16 mouse cellular contexts compared by ENCODE assay signal in genomic region chr6:86989576-86989975, GRCm38 (mm10). TPM values are rescaled to one million over a fixed set of nuclear protein-coding genes. Genes with fewer than 3 reads are reported as not detected.
DNase-seq lines count a peak whose midpoint lies in the region; ATAC-seq lines count a peak whose summit lies in the region.
"Had no signal": no experiment of that assay in that cellular context is flagged by ENCODE, and none has a peak within 500 bp of the region (broad histone marks: within the 10 kb centered on the region; RNA-seq: fewer than 3 reads in every experiment).

No protein-coding gene starts in this region.

- no peaks in the 10 kb centered on the region for H3K27me3 ChIP-seq in kidney, embryonic 14.5 days (ENCODE audit: control insufficient read depth, insufficient read depth, low read length)
- H3K27me3 ChIP-seq in heart, embryonic 11.5 days (ENCODE audit: control insufficient read depth, insufficient read depth, low read length), result no peaks in the 10 kb centered on the region
- no peaks in the 10 kb centered on the region for H3K27me3 ChIP-seq in liver, embryonic 11.5 days (replicated peaks; ENCODE audit: control insufficient read depth, insufficient read depth, low read length)
- H3K27me3 ChIP-seq: embryonic facial prominence, embryonic 12.5 days; limb, embryonic 15.5 days; neural tube, embryonic 13.5 days; stomach, embryonic 15.5 days had no signal

- H3K4me3 ChIP-seq in kidney, embryonic 14.5 days (ENCODE audit: low read length), result no peak overlapping the region
- H3K4me3 ChIP-seq in heart, embryonic 11.5 days (ENCODE audit: low read depth, low read length), result no peak overlapping the region
- no peak overlapping the region for H3K4me3 ChIP-seq in liver, embryonic 11.5 days (ENCODE audit: low read depth, low read length)
- H3K4me3 ChIP-seq: embryonic facial prominence, embryonic 12.5 days; limb, embryonic 15.5 days; neural tube, embryonic 13.5 days; stomach, embryonic 15.5 days had no signal

- H3K9ac ChIP-seq in kidney, embryonic 14.5 days (ENCODE audit: low read depth, low read length), result no peak overlapping the region
- H3K9ac ChIP-seq in heart, embryonic 11.5 days (ENCODE audit: low read depth, low read length), result no peak overlapping the region
- H3K9ac ChIP-seq in liver, embryonic 11.5 days (ENCODE audit: low read depth, low read length), result no peak overlapping the region
- H3K9ac ChIP-seq: embryonic facial prominence, embryonic 12.5 days; limb, embryonic 15.5 days; neural tube, embryonic 13.5 days; stomach, embryonic 15.5 days had no signal

- ATAC-seq in kidney, embryonic 14.5 days (ENCODE audit: low FRiP score, low TSS enrichment), result no peak
- 0 out of 2 replicates have a peak, but pooled peaks have one; percentile 31 for ATAC-seq in heart, embryonic 11.5 days (replicated peaks; ENCODE audit: insufficient number of reproducible peaks, low FRiP score, low TSS enrichment)
- ATAC-seq in liver, embryonic 11.5 days (replicated peaks; ENCODE audit: low FRiP score), result no peak
- ATAC-seq: forebrain, embryonic 14.5 days; inflammation-experienced regulatory T-cells, adult 6 months had no signal

- H3K36me3 ChIP-seq in kidney, embryonic 14.5 days (ENCODE audit: control insufficient read depth, insufficient read depth, low read length), result peaks cover 2% of the 10 kb centered on the region; the same call in 1 of the 2 replicates
- no peaks in the 10 kb centered on the region; the same call in 1 of the 2 replicates for H3K36me3 ChIP-seq in heart, embryonic 11.5 days (ENCODE audit: control insufficient read depth, insufficient read depth, low read length)
- no peaks in the 10 kb centered on the region for H3K36me3 ChIP-seq in liver, embryonic 11.5 days (ENCODE audit: control insufficient read depth, insufficient read depth, low read length)
- H3K36me3 ChIP-seq: stomach, embryonic 15.5 days had no signal

- no peak overlapping the region for H3K27ac ChIP-seq in kidney, embryonic 14.5 days (ENCODE audit: low read depth, low read length)
- H3K27ac ChIP-seq in heart, embryonic 11.5 days (ENCODE audit: low read depth, low read length), result peak overlapping the region; percentile 25; the same call in 1 of the 2 replicates
- no peak overlapping the region for H3K27ac ChIP-seq in liver, embryonic 11.5 days (ENCODE audit: low read depth, low read length)
- H3K27ac ChIP-seq: embryonic facial prominence, embryonic 12.5 days; limb, embryonic 15.5 days; neural tube, embryonic 13.5 days; stomach, embryonic 15.5 days had no signal

- DNase-seq in kidney, adult 8-10 months, result peak; percentile 35 to 48
- peak; percentile 71 for DNase-seq in adrenal gland, postnatal 10 days
- DNase-seq in kidney, postnatal 10 days, result peak; percentile 35
- DNase-seq in c-Kit-positive CD71-positive TER-119-positive erythroid progenitor cells, embryonic 14.5 days (ENCODE audit: low spot score), result no peak
- no peak for DNase-seq in liver, embryonic 11.5 days (ENCODE audit: low spot score)
- DNase-seq: cerebellum, adult 8-10 months; gastrocnemius, postnatal 14 days; right cerebral cortex, postnatal 4 days had no signal

- H3K4me2 ChIP-seq in kidney, embryonic 14.5 days (replicated peaks; ENCODE audit: low read depth, low read length), result no peak overlapping the region
- no peak overlapping the region for H3K4me2 ChIP-seq in heart, embryonic 11.5 days
- H3K4me2 ChIP-seq in liver, embryonic 11.5 days, result no peak overlapping the region
- H3K4me2 ChIP-seq: embryonic facial prominence, embryonic 12.5 days; limb, embryonic 15.5 days; neural tube, embryonic 13.5 days; stomach, embryonic 15.5 days had no signal

- H3K9me3 ChIP-seq in kidney, embryonic 14.5 days (ENCODE audit: control insufficient read depth, low read length), result no peaks in the 10 kb centered on the region
- no peaks in the 10 kb centered on the region for H3K9me3 ChIP-seq in heart, embryonic 11.5 days (replicated peaks; ENCODE audit: control insufficient read depth, low read length)
- H3K9me3 ChIP-seq in liver, embryonic 11.5 days (ENCODE audit: control insufficient read depth, low read length), result no peaks in the 10 kb centered on the region
- H3K9me3 ChIP-seq: embryonic facial prominence, embryonic 12.5 days; limb, embryonic 15.5 days; neural tube, embryonic 13.5 days; stomach, embryonic 15.5 days had no signal

- 88% methylated on average over 6 of the region's 6 CpGs for WGBS in kidney, embryonic 14.5 days
- WGBS in heart, embryonic 11.5 days (ENCODE audit: insufficient replicate concordance), result 63% methylated on average over 6 of the region's 6 CpGs
- WGBS in liver, embryonic 11.5 days, result 95% methylated on average over 6 of the region's 6 CpGs

- no peaks in the 10 kb centered on the region for H3K4me1 ChIP-seq in kidney, embryonic 14.5 days (ENCODE audit: control insufficient read depth, insufficient read depth, low read length)
- H3K4me1 ChIP-seq in heart, embryonic 11.5 days (ENCODE audit: control insufficient read depth, insufficient read depth, low read length), result peaks cover 36% of the 10 kb centered on the region
- H3K4me1 ChIP-seq in liver, embryonic 11.5 days (replicated peaks; ENCODE audit: control insufficient read depth, insufficient read depth, low read length), result no peaks in the 10 kb centered on the region
- H3K4me1 ChIP-seq: embryonic facial prominence, embryonic 12.5 days; limb, embryonic 15.5 days; neural tube, embryonic 13.5 days; stomach, embryonic 15.5 days had no signal

RNA-seq across cellular contexts. Expression of gene Nfu1, which starts 19.5 kb away (rescaled TPM):
- 102 and 119 TPM in 2 replicates for polyA plus RNA-seq in kidney, embryonic 14.5 days (2014; fragmentation: Nextera tagmentation; extraction: Ambion mirVana)
- 100 to 1,000 TPM in 1 of 2 experiments, 10 to 100 TPM in 1; 88.7 to 100 TPM for total RNA-seq in adrenal gland, postnatal 10 days (2021)
- 96.8 and 102 TPM in 2 replicates for polyA plus RNA-seq in heart, embryonic 11.5 days (2014; fragmentation: Nextera tagmentation; extraction: Ambion mirVana)
- 92.4 and 105 TPM in 2 replicates for polyA plus RNA-seq in liver, embryonic 11.5 days (2014; fragmentation: Nextera tagmentation; extraction: Ambion mirVana)

RNA-seq across cellular contexts. Expression of gene Gfpt1, which starts 53.1 kb away (rescaled TPM):
- polyA plus RNA-seq in kidney, embryonic 14.5 days (2014; fragmentation: Nextera tagmentation; extraction: Ambion mirVana), result 16.8 and 22.3 TPM in 2 replicates
- total RNA-seq in adrenal gland, postnatal 10 days (2021), result 10 to 100 TPM; 35.1 to 35.7 TPM
- polyA plus RNA-seq in heart, embryonic 11.5 days (2014; fragmentation: Nextera tagmentation; extraction: Ambion mirVana), result 14.7 and 20.1 TPM in 2 replicates
- 15.8 and 18.3 TPM in 2 replicates for polyA plus RNA-seq in liver, embryonic 11.5 days (2014; fragmentation: Nextera tagmentation; extraction: Ambion mirVana)

Comparison
In these comparisons a context has a peak if more than half of its experiments do, and no peak if none do; other contexts are left out.
1. DNase-seq: peak in kidney, adult 8-10 months (2 of 2), adrenal gland, postnatal 10 days (single experiment) and kidney, postnatal 10 days (single experiment); none in c-Kit-positive CD71-positive TER-119-positive erythroid progenitor cells, embryonic 14.5 days (single experiment) and liver, embryonic 11.5 days (single experiment).